In the genomic region with DNA sequence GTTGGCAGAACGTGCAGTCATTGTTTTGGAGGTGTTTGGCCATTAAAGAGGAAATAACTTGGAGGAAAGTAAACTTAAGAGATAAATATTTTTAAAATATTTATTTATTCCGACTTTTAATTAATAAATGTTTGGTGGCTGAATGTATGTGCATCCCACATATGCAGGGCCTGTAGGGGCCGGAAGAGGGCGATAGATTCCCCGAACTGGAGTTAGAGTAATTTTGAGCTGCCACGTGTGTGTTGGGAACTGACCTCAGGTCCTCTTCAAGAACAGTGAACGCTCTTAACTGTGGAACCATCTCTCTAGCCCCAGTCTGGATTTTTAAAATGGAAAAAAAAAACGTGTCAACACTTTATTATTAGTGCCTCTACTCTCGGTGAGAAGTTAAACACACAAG, we compare ENCODE assay signal across 8 mouse cellular contexts. TPM values are rescaled to one million over a fixed set of nuclear protein-coding genes. Genes with fewer than 3 reads are reported as not detected.
A peak's percentile ranks its signal among the peaks of the same experiment; 100 is the strongest.
DNase-seq lines count a peak whose midpoint lies in the region; ATAC-seq lines count a peak whose summit lies in the region.

No protein-coding gene starts in this region.

- no peak overlapping the region for H3K27ac ChIP-seq in hindbrain, embryonic 14.5 days
- H3K27ac ChIP-seq in hindbrain, embryonic 12.5 days = no peak overlapping the region
- H3K27ac ChIP-seq in limb, embryonic 13.5 days = no peak overlapping the region

- ATAC-seq in hindbrain, embryonic 14.5 days (ENCODE audit: low FRiP score) = no peak
- ATAC-seq in hindbrain, embryonic 12.5 days (ENCODE audit: low FRiP score) = no peak
- no peak for ATAC-seq in limb, embryonic 13.5 days (ENCODE audit: low FRiP score, low read depth)
- ATAC-seq in activated CD4-positive, CD25-positive, alpha-beta regulatory T cell, adult 4 months = no peak

- 56% methylated on average over 9 of the region's 9 CpGs for WGBS in hindbrain, embryonic 14.5 days
- 43% methylated on average over 9 of the region's 9 CpGs for WGBS in hindbrain, embryonic 12.5 days
- WGBS in limb, embryonic 13.5 days = 47% methylated on average over 9 of the region's 9 CpGs

- H3K9me3 ChIP-seq in hindbrain, embryonic 14.5 days (ENCODE audit: control insufficient read depth, low read length) = no peaks in the 10 kb centered on the region
- no peaks in the 10 kb centered on the region for H3K9me3 ChIP-seq in hindbrain, embryonic 12.5 days (replicated peaks)
- no peaks in the 10 kb centered on the region for H3K9me3 ChIP-seq in limb, embryonic 13.5 days

- H3K4me3 ChIP-seq in hindbrain, embryonic 14.5 days (replicated peaks; ENCODE audit: low read length) = no peak overlapping the region
- H3K4me3 ChIP-seq in hindbrain, embryonic 12.5 days = no peak overlapping the region
- no peak overlapping the region for H3K4me3 ChIP-seq in limb, embryonic 13.5 days

- no peak overlapping the region for H3K9ac ChIP-seq in hindbrain, embryonic 14.5 days
- H3K9ac ChIP-seq in hindbrain, embryonic 12.5 days = no peak overlapping the region
- no peak overlapping the region for H3K9ac ChIP-seq in limb, embryonic 13.5 days

- no peaks in the 10 kb centered on the region for H3K36me3 ChIP-seq in hindbrain, embryonic 14.5 days (replicated peaks; ENCODE audit: control insufficient read depth, insufficient read depth)
- no peaks in the 10 kb centered on the region for H3K36me3 ChIP-seq in hindbrain, embryonic 12.5 days
- H3K36me3 ChIP-seq in limb, embryonic 13.5 days = no peaks in the 10 kb centered on the region

- no peaks in the 10 kb centered on the region for H3K27me3 ChIP-seq in hindbrain, embryonic 14.5 days (ENCODE audit: control insufficient read depth, insufficient read depth, low read length)
- no peaks in the 10 kb centered on the region; the same call in 1 of the 2 replicates for H3K27me3 ChIP-seq in hindbrain, embryonic 12.5 days
- 0 out of 2 replicates have a peak, but pooled peaks cover 3% of the 10 kb centered on the region for H3K27me3 ChIP-seq in limb, embryonic 13.5 days

- 0 out of 2 replicates have a peak overlapping the region, but pooled peaks have one; percentile 23 for H3K4me2 ChIP-seq in hindbrain, embryonic 14.5 days (replicated peaks)
- H3K4me2 ChIP-seq in hindbrain, embryonic 12.5 days (replicated peaks) = no peak overlapping the region; the same call in 1 of the 2 replicates
- H3K4me2 ChIP-seq in limb, embryonic 13.5 days (replicated peaks) = peak overlapping the region; percentile 43

- H3K4me1 ChIP-seq in hindbrain, embryonic 14.5 days (replicated peaks; ENCODE audit: control insufficient read depth, insufficient read depth, low read length) = peaks cover 11% of the 10 kb centered on the region; the same call in 1 of the 2 replicates
- H3K4me1 ChIP-seq in hindbrain, embryonic 12.5 days = peaks cover 12% of the 10 kb centered on the region
- peaks cover 16% of the 10 kb centered on the region for H3K4me1 ChIP-seq in limb, embryonic 13.5 days

- DNase-seq in hindbrain, embryonic 14.5 days (ENCODE audit: low spot score) = no peak
- peak; percentile 44 for DNase-seq in thymus, postnatal 4 days
- DNase-seq in thymus, postnatal 25 days = no peak
- DNase-seq in ovary, postnatal 36 days (ENCODE audit: low spot score) = no peak
- DNase-seq in urinary bladder, postnatal 36 days (ENCODE audit: low spot score in 2 of 2) = no peak

RNA-seq across cellular contexts. Expression of gene Smbd1, which starts 3.1 kb away (rescaled TPM):
- not detected in 2 replicates for polyA plus RNA-seq in hindbrain, embryonic 14.5 days (2014; fragmentation: Nextera tagmentation; extraction: Ambion mirVana)
- polyA plus RNA-seq in hindbrain, embryonic 12.5 days (2016; fragmentation: Nextera tagmentation; extraction: Ambion mirVana) = not detected in 2 replicates
- not detected in 2 replicates for polyA plus RNA-seq in limb, embryonic 13.5 days (2015; fragmentation: Nextera tagmentation; extraction: Ambion mirVana)
- polyA plus RNA-seq in activated CD4-positive, CD25-positive, alpha-beta regulatory T cell, adult 4 months (2017; shearing (Covaris generic)) = not detected

RNA-seq across cellular contexts. Expression of gene Muc20, which starts 16.1 kb away (rescaled TPM):
- not detected in 2 replicates for polyA plus RNA-seq in hindbrain, embryonic 14.5 days (2014; fragmentation: Nextera tagmentation; extraction: Ambion mirVana)
- polyA plus RNA-seq in hindbrain, embryonic 12.5 days (2016; fragmentation: Nextera tagmentation; extraction: Ambion mirVana) = 0.06 and 0.13 TPM in 2 replicates
- not detected in 2 replicates for polyA plus RNA-seq in limb, embryonic 13.5 days (2015; fragmentation: Nextera tagmentation; extraction: Ambion mirVana)
- under 1 TPM; 0.27 to 0.81 TPM for polyA plus RNA-seq in activated CD4-positive, CD25-positive, alpha-beta regulatory T cell, adult 4 months (2017; shearing (Covaris generic))
